Mouse (Mus musculus) heart, embryonic 11.5 days (tissue): ENCODE measurements around the gene Fbxo8. TPM values are rescaled to one million over a fixed set of nuclear protein-coding genes. Genes with fewer than 3 reads are reported as not detected.
A peak's percentile ranks its signal among the peaks of the same experiment; 100 is the strongest.

Experiments
- ATAC-seq: fragments of 200-750 bp; cut with Nextera tagmentation; replicated peaks from 2 replicates; pipeline ENCODE4 v1.8.0; 2017; ENCODE audit warnings: moderate library complexity; ENCODE audit not compliant: insufficient number of reproducible peaks, low FRiP score, low TSS enrichment
- H3K27ac ChIP-seq: fragments of 300-500 bp; sonication (generic); 2 replicates; pipeline ENCODE4 v1.5.1; 2014; ENCODE audit warnings: mild to moderate bottlenecking, low read depth, low read length
- H3K27me3 ChIP-seq: fragments of 300-500 bp; sonication (generic); 2 replicates; pipeline ENCODE4 v1.6.1; 2014; ENCODE audit warnings: mild to moderate bottlenecking, low read length, mixed read lengths; ENCODE audit not compliant: control insufficient read depth, insufficient read depth
- H3K36me3 ChIP-seq: fragments of 300-500 bp; sonication (generic); 2 replicates; pipeline ENCODE4 v1.6.1; 2014; ENCODE audit warnings: mild to moderate bottlenecking, low read length, moderate library complexity, mixed read lengths; ENCODE audit not compliant: control insufficient read depth, insufficient read depth
- H3K4me1 ChIP-seq: fragments of 300-500 bp; sonication (generic); 2 replicates; pipeline ENCODE4 v1.6.1; 2014; ENCODE audit warnings: low read length; ENCODE audit not compliant: control insufficient read depth, insufficient read depth
- H3K4me2 ChIP-seq: fragments of 300-500 bp; sonication (generic); 2 replicates; pipeline ENCODE4 v1.6.1; 2014; ENCODE audit warnings: mild to moderate bottlenecking, moderate library complexity
- H3K4me3 ChIP-seq: fragments of 300-500 bp; sonication (generic); 2 replicates; pipeline ENCODE4 v1.5.1; 2014; ENCODE audit warnings: low read depth, low read length
- H3K9ac ChIP-seq: fragments of 300-500 bp; sonication (generic); 2 replicates; pipeline ENCODE4 v1.6.1; 2014; ENCODE audit warnings: mild to moderate bottlenecking, low read depth, low read length, moderate library complexity
- H3K9me3 ChIP-seq: fragments of 300-500 bp; sonication (generic); replicated peaks from 2 replicates; pipeline ENCODE4 v1.6.1; 2016; ENCODE audit warnings: low read length; ENCODE audit not compliant: control insufficient read depth
- WGBS: fragments of 180-500 bp; shearing (Covaris S2); extraction: QIAGEN DNeasy Blood & Tissue Kit; methylation state at CpG from one replicate; pipeline ENCODE4 v1.1.7; 2014; ENCODE audit not compliant: insufficient replicate concordance; 5-methylcytosine and 5-hydroxymethylcytosine counted together
- polyA plus RNA-seq: library from polyadenylated mRNA; unstranded; fragments of >200 nt; fragmentation: Nextera tagmentation; extraction: Ambion mirVana; gene quantifications from 2 replicates; pipeline ENCODE4 v1.2.1, GENCODE M21; 2014

The Fbxo8 gene
- polyA plus RNA-seq: 43.2 and 45.0 TPM in 2 replicates

DNA sequence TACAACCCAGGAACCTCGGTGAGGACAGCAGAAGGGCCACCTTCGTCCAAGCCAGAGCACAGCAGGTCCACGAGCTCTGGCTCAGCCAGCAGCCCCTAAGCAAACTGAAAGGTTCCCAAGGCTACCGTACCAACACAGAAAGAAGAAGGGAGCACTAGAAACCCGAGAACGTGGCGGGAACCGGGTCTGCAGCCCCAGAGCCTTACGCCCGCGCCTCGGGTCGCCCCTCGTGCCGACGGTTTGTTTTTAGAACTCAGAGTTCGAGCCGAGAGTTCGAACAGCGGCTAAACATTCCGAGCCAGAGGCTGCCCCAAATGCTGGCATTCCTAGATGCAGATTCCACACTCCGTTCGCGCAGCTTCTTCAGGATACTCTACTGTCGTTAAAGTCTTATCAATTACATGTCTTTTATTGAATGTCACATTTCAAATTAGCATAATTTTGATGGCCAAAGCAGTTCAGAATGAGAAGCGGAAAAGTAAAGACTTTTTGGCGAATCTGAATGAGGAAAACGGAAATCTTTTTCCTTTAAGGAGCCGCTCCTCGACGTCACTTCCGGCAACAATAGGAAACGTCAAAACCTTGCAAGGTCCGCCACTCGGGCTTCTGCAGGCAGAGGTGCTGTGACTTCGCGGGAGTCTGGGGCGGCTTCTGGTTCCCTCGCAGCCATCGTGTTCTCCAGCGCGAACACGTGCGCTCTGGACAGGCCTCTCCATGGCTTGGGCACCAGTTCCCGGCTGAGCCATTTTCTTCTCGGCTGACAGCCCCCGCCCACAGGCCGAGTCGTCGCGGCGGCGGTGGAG lies at the start of gene Fbxo8, which contains the start of gene Cep44:
TSS of gene Fbxo8 (plus strand) at position 533 of the 803 bp plus-strand sequence.
TSS of gene Cep44 (minus strand) at position 490 of the 803 bp plus-strand sequence.
- Histone ChIP-seq H3K27me3 (no peaks in the 10 kb centered on the region), H3K4me1 (peaks cover 12% of the 10 kb centered on the region), H3K36me3 (no peaks in the 10 kb centered on the region), H3K9me3 (no peaks in the 10 kb centered on the region), H3K27ac (peak within 1 kb of the TSS; percentile 85), H3K4me2 (peak within 1 kb of the TSS; percentile 66), H3K9ac (peak within 1 kb of the TSS; percentile 93), H3K4me3 (peak within 1 kb of the TSS; percentile 97)
- ATAC-seq: peak; percentile 82
- WGBS: under 1% methylated on average over 53 of the region's 53 CpGs

- Histone ChIP-seq H3K36me3 (no peaks in the 10 kb centered on the region), H3K27ac (no peak overlapping the region), H3K4me1 (no peaks in the 10 kb centered on the region), H3K9ac (no peak overlapping the region), H3K27me3 (no peaks in the 10 kb centered on the region), H3K9me3 (no peaks in the 10 kb centered on the region), H3K4me3 (no peak overlapping the region), H3K4me2 (no peak overlapping the region)
- ATAC-seq: no peak
Observed at GRCm38 (mm10) chr8:56501911-56502310, 49.0 kb upstream of the Fbxo8 start.

GRCm38 (mm10) chr8:56508318-56508951 lies 42.5 kb upstream of the Fbxo8 start:
- 71% methylated on average over 3 of the region's 3 CpGs for WGBS

GRCm38 (mm10) chr8:56508952-56509479 lies 41.9 kb upstream of the Fbxo8 start:
- H3K27ac ChIP-seq: no peak overlapping the region
- no peaks in the 10 kb centered on the region for H3K36me3 ChIP-seq
- ATAC-seq: no peak
- H3K4me2 ChIP-seq: no peak overlapping the region
- no peak overlapping the region for H3K4me3 ChIP-seq
- no peak overlapping the region for H3K9ac ChIP-seq
- WGBS: 69% methylated on average over 4 of the region's 4 CpGs
- no peaks in the 10 kb centered on the region for H3K9me3 ChIP-seq
- H3K4me1 ChIP-seq: no peaks in the 10 kb centered on the region
- no peaks in the 10 kb centered on the region for H3K27me3 ChIP-seq

More at GRCm38 (mm10) chr8:56508318-56508951, 42.5 kb upstream of the Fbxo8 start:
- H3K4me3 ChIP-seq: no peak overlapping the region
- ATAC-seq: no peak
- no peak overlapping the region for H3K4me2 ChIP-seq
- H3K27ac ChIP-seq: no peak overlapping the region
- no peaks in the 10 kb centered on the region for H3K36me3 ChIP-seq
- H3K9ac ChIP-seq: no peak overlapping the region
- no peaks in the 10 kb centered on the region for H3K27me3 ChIP-seq
- H3K9me3 ChIP-seq: no peaks in the 10 kb centered on the region
- no peaks in the 10 kb centered on the region for H3K4me1 ChIP-seq

- H3K9me3 ChIP-seq: no peaks in the 10 kb centered on the region
- H3K36me3 ChIP-seq: no peaks in the 10 kb centered on the region
- no peak overlapping the region for H3K4me2 ChIP-seq
- H3K9ac ChIP-seq: no peak overlapping the region
- no peak overlapping the region for H3K4me3 ChIP-seq
- no peaks in the 10 kb centered on the region for H3K4me1 ChIP-seq
- WGBS: 74% methylated on average over 6 of the region's 6 CpGs
- no peak overlapping the region for H3K27ac ChIP-seq
- no peak for ATAC-seq
- H3K27me3 ChIP-seq: no peaks in the 10 kb centered on the region
Observed at GRCm38 (mm10) chr8:56518848-56519247, 32.0 kb upstream of the Fbxo8 start.

GRCm38 (mm10) chr8:56520249-56520648 lies 30.6 kb upstream of the Fbxo8 start:
- WGBS: 67% methylated on average over 2 of the region's 2 CpGs
- Histone ChIP-seq H3K36me3 (no peaks in the 10 kb centered on the region), H3K27ac (no peak overlapping the region), H3K4me2 (no peak overlapping the region), H3K9me3 (no peaks in the 10 kb centered on the region), H3K9ac (no peak overlapping the region), H3K27me3 (no peaks in the 10 kb centered on the region), H3K4me1 (no peaks in the 10 kb centered on the region), H3K4me3 (no peak overlapping the region)
- no peak for ATAC-seq

DNA sequence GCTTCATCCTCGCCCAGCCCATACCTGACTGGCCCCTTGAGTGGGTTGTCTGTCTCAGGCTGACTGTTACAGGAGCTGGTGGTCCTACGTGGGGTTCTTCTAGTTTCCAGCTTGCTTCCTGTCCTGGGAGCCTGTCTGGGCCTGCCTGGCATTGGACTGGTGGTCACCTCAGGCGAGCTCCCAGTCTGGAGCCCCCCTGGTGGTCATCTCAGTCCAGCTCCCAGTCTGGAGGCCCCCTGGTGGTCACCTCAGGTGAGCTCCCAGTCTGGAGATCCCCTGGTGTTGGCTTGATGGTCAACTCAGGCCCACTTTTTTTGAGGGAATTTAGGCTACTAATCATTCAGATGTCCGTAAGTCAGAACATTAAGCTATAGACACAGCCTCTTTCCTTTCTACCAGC lies 29.8 kb upstream of the Fbxo8 start:
- Histone ChIP-seq H3K36me3 (no peaks in the 10 kb centered on the region), H3K27me3 (no peaks in the 10 kb centered on the region), H3K4me3 (no peak overlapping the region), H3K27ac (no peak overlapping the region), H3K4me2 (no peak overlapping the region), H3K9ac (no peak overlapping the region), H3K9me3 (no peaks in the 10 kb centered on the region), H3K4me1 (no peaks in the 10 kb centered on the region)
- no peak for ATAC-seq
- WGBS: 73% methylated on average over 4 of the region's 4 CpGs

DNA sequence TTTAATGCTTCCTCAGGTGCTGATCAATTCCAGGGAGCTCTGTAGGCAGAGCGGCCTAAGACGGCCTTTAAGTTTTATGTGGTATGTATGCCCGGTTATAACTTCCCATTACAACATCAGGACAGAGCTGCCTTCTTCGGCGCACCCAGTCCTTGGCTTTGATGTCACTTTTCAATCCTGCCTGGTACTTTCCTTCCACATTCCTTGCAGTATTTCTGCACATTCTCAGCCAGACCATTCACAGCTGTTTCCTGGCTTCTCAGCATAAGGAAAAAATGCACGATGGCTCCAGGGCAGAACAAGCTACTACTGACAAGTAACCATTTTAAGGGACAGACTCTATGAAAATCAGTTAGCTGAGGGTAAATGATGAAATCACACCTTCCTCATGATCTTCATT lies 22.0 kb upstream of the Fbxo8 start:
- H3K27ac ChIP-seq: no peak overlapping the region
- H3K27me3 ChIP-seq: no peaks in the 10 kb centered on the region
- H3K4me3 ChIP-seq: no peak overlapping the region
- H3K36me3 ChIP-seq: no peaks in the 10 kb centered on the region; the same call in 1 of the 2 replicates
- no peak for ATAC-seq
- H3K4me1 ChIP-seq: no peaks in the 10 kb centered on the region
- H3K9ac ChIP-seq: no peak overlapping the region
- no peaks in the 10 kb centered on the region for H3K9me3 ChIP-seq
- no peak overlapping the region for H3K4me2 ChIP-seq
- WGBS: 74% methylated on average over 6 of the region's 6 CpGs
